Mouse (Mus musculus): ENCODE results near the gene Paqr7. TPM values are rescaled to one million over a fixed set of nuclear protein-coding genes. Genes with fewer than 3 reads are reported as not detected.
"Not testable (repeated sequence)": the region's sequence is repeated elsewhere in the genome, so short reads cannot be mapped to it uniquely, and the experiment has no call there.

Paqr7 gene
- total RNA-seq, 2 experiments from 2014 or later = 2.4 to 3.0 TPM

GRCm38 (mm10) chr4:134497986-134498731 is 1.7 kb downstream of the Paqr7 start:
- intact Hi-C loops (cut with DNase I) = no loop called here
- DNase-seq = no peak

GRCm38 (mm10) chr4:134498983-134499382 is 2.5 kb downstream of the Paqr7 start:
- DNase-seq; intact Hi-C loops (cut with DNase I): not testable (repeated sequence)

DNA sequence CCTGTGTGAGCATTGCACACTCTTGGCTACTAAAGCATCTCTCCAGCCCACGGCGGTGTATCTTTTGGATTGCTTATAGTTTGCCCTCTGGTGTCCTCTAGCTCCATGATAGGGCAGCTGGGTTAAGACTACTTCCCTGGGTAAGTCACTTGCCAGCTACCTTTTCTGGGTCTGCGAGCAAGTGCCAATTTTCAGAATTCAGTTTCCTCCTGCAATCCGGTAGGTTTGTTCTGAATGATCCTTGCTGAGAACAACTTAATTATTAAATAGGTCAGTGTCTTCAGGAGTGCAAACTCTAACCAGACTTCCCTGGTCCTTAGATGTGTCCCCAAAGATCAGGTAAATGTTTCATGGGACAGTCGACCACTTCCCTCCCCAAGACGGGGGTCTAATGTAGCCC is 4.6 kb downstream of the Paqr7 start:
- intact Hi-C loops (cut with DNase I) = no loop called here
- DNase-seq = no peak

GRCm38 (mm10) chr4:134503686-134504357 is 7.3 kb downstream of the Paqr7 start:
- intact Hi-C loops (cut with DNase I) = no loop called here
- DNase-seq = no peak

- DNase-seq = no peak
- intact Hi-C loops (cut with DNase I) = no loop called here
Observed at GRCm38 (mm10) chr4:134505303-134505789, 8.8 kb downstream of the Paqr7 start.

- no peak for DNase-seq
Observed at GRCm38 (mm10) chr4:134505966-134506594, 9.6 kb downstream of the Paqr7 start.

DNA sequence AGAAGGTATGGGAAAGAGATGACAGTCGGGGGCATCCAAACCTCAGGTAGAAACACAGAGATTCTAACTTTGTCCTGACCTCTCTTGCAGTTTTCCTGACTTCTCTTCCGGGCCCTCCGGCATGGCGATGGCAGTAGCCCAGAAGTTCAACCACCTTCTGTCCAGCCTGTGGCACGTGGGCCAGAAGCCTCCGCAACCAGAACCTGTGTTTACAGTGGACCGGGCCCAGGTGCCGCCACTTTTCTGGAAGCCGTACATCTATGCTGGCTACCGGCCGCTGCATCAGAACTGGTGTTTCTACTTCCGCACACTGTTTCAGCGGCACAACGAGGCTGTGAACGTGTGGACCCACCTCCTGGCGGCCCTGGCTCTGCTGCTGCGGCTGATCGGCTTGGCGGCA is 10.2 kb downstream of the Paqr7 start:
- DNase-seq = no peak
- intact Hi-C loops (cut with DNase I) = no loop called here

More at GRCm38 (mm10) chr4:134505966-134506594, 9.6 kb downstream of the Paqr7 start:
- intact Hi-C loops (cut with DNase I) = no loop called here

DNA sequence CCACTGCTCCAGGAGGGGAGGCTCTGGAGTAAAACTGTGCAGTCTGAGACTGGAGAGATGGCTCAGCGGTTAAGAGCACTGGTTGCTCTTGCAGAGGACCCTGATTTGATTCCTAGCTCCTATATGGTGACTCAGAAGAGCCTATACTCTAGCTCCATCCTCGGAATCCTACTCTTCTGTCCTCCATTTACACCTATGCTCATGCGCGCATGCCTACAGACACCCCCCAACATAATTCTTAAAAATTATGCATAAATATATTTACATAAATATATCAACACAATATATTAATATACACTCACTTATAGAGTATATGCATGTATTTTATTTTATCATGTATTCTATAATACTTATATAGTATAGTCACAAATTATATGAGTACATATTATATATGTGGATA is 13.9 kb downstream of the Paqr7 start:
- intact Hi-C loops (cut with DNase I) = no loop called here

GRCm38 (mm10) chr4:134510845-134511411 is 14.4 kb downstream of the Paqr7 start, which contains the start of gene Aunip:
Aunip (plus strand) TSS chr4:134510999.
- intact Hi-C loops (cut with DNase I) = no loop called here
- DNase-seq = peak; percentile 82 to 90

More for the DNA sequence above, 13.9 kb downstream of the Paqr7 start:
- DNase-seq = no peak

- intact Hi-C loops (cut with DNase I) = no loop called here
- no peak for DNase-seq
Observed at GRCm38 (mm10) chr4:134511730-134512129, 15.2 kb downstream of the Paqr7 start.

DNA sequence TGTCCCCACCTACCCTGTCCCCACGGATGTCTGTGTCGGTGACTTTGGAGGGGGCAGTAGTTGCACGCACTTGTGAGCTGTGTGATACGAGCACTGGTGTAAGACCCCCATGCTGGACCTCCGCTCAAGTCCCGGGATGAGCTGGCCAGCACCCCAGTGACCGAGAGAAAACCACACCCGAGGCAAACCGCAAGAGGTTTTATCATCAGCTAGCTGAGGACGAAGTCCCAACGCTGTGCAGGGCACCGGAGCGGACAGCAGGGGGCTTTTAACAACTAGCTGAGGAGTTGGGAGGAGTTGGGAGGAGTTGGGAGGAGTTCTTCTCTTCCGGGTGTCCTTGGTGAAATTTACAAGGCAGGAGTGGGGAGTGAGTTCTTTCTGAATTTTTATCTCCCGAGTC is 16.3 kb downstream of the Paqr7 start:
- intact Hi-C loops (cut with DNase I) = no loop called here
- DNase-seq = peak; percentile 47 to 73

DNA sequence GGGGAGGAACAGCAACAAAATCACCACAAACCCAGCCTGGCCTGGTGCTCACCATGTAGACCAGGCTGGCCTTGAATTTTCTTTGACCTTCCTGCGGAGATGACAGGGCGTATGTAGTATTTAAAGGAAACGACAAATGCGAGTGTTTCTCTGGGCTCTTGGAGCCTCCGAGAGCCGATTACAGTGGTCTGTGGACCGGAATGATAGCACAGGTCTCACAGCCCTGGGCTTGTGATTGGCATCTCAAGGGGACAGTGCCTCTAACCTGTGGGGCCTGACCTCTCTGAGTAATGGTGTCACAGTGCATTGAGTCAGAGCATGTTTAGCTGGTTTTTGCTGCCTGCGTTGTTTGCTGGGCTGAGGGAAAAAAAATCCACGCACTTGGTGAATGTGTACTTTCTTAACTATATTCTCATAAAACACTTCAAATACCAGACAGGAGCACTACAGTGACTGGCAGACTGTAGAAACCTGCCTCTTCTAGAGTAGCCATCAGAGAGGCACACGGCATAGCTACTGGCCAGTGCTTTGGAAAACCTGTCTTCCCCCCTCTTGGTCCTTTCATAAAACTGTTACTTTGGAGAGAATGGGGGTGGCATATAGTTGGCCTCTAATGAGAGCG is 17.9 kb downstream of the Paqr7 start:
- intact Hi-C loops (cut with DNase I) = no loop called here
- no peak for DNase-seq

- intact Hi-C loops (cut with DNase I) = no loop called here
- DNase-seq = no peak
Observed at GRCm38 (mm10) chr4:134515614-134516013, 19.1 kb downstream of the Paqr7 start.

DNA sequence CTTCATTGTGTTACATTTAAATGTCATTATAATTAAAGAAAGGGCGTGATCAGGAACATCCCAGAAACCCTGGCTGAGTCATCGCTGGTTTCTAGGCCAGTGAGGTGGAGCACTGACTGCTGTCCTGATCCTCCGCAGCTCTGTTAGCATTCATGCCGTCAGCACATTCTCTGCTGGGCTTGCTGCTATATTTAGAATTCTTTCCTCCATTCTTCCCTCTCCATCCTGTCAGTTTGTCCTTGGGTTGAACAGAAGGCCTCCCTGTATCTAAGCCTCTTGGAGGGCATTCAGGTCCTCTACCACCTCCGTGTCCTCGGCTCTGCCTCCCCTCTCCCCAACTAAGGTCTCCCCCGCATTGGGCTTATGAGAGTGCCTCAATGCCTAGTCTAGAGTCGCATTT is 20.5 kb downstream of the Paqr7 start:
- DNase-seq = peak in 1 of 2 experiments; percentile 30
- intact Hi-C loops (cut with DNase I) = no loop called here

- DNase-seq = no peak
- intact Hi-C loops (cut with DNase I) = no loop called here
Observed at GRCm38 (mm10) chr4:134517719-134518118, 21.2 kb downstream of the Paqr7 start.

GRCm38 (mm10) chr4:134518541-134518940 is 22.0 kb downstream of the Paqr7 start:
- intact Hi-C loops (cut with DNase I) = no loop called here
- no peak for DNase-seq

GRCm38 (mm10) chr4:134519281-134519680 is 22.8 kb downstream of the Paqr7 start:
- no peak for DNase-seq
- intact Hi-C loops (cut with DNase I) = no loop called here

DNA sequence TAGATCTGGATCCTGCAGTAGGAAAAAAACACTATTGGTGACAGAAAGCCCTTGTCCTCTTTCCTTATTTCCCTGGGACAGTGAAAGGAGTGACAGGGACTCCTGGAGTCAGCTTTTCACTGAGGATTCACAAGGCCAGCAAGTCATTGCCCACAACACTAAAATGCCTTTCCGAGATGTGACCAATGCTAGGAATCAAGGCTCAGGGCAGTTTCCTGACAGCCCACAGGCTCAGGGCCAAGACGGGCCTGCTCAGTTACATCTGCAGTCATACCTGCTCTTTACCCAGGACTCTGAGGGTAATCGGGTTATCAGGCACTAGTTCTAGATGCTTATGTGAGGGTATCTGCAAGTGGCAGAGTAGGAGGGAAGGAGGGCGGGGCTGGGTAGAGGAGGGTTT is 26.9 kb downstream of the Paqr7 start:
- DNase-seq = no peak

GRCm38 (mm10) chr4:134525806-134526205 is 29.3 kb downstream of the Paqr7 start:
- intact Hi-C loops (cut with DNase I) = no loop called here
- no peak for DNase-seq

More for the DNA sequence above, 26.9 kb downstream of the Paqr7 start:
- intact Hi-C loops (cut with DNase I) = no loop called here

GRCm38 (mm10) chr4:134526220-134526619 is 29.7 kb downstream of the Paqr7 start:
- DNase-seq = no peak
- intact Hi-C loops (cut with DNase I) = no loop called here
